Mouse (Mus musculus): ENCODE data around the gene Hyal3. TPM values are rescaled to one million over a fixed set of nuclear protein-coding genes. Genes with fewer than 3 reads are reported as not detected.

The Hyal3 gene
- polyA plus RNA-seq, 3 experiments from 2014 or later, result 0.59 to 1.7 (median 0.94) TPM

DNA sequence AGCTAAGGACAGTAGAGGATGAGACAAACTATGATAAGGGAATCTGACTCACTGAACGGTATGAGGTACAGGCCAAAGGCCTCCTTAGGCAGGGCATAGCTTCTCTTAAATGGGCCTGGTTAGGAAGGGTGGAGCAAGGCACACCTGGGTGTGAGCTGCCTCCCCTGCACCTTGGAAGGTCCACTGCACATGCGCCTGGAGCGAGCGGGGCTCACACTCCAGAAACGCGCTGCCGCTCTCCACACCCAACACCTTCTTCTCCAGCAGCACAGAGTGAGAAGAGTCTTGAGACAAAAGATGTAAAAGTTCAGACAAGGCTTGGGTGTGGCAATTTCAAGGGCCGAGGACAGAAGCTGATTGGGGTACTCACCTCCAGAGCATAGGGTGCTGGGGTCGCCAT, 18.8 kb downstream of the Hyal3 start:
- ATAC-seq, result no peak

DNA sequence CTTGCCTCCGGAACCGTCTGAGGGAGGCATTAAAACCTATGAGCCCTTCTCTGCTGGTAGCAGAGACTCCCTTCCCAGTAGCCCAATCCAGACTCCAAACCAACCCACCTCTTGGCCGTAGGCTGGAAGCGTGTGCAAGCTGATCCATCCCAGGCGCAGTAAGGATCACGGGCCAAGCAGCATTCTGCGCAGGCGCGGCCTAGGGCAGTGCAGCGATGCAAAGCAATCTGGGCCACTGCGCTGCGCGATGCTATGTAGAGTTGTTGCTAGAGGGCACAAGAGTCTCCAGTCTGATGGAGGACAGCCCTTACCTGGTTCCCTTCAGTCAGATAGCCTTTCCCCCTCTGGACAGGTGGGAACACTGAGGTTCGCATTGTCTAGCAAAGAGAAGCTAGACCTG, 19.2 kb downstream of the Hyal3 start:
- ATAC-seq, result no peak

DNA sequence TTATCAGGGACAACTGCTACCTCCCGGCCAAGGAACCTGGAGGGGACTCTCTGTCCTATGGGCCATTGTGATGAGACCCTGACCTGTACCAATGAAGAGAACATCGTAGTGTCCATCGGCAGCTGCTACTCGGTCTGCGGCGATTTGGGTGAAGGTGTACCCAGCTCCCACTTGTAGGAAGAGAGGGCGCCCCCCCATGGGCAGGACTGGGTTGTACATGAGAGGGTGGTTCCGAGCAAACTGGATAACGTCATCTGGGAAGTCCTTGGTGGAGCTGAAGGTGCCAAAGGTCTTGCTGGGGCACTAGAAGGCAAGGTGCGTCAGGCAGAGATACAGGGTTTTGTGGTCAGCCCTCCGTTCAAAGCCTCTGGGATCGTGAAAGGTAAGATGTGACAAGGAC, 20.1 kb downstream of the Hyal3 start:
- no peak for ATAC-seq

DNA sequence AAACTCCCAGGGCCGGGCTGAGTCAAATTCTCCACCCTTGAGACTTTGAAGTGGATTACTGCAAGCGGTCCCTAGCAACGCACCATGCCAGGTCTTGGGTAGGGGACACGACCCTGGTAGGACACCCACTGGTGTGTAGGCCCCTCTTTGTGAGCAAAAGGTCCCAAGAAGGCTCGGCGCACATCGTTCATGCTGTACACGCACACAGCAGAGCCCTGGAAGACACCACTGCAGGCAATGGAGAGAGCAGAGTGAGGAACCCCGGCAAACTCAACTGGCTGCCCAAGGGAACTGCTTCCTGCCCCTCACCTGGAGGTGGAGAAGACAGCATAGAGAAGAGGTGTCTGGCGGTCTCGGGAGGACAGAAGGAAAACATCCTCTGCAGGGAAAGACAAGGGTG, 20.7 kb downstream of the Hyal3 start:
- ATAC-seq, result no peak

DNA sequence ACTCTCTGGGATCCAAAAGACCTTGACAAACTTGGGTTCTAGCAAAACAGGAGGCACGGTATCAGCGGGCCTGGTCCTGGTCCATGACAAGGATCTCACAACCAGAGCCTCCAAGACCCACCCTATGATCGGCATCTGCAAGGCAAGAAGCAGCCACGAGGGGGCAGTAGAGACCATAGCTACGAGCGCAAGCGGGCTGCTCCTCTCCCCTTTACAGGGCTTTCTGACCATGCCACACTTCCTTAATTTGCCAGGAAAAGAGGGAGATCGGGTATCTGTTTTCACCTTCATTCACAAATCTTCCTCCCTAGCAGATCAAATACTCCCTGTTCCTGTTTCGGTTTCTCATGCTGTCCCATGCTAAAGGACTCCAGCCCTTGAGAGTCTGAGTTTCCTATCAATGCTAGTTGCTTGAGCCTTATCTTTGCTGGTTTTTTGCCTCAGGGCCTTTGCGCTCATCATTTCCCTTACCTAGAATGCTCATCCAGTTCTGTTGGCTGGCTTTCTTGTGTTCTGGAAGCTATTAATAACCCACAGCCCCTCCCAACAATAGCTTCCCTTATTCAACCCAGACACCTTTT, 21.5 kb downstream of the Hyal3 start:
- peak; percentile 63 for ATAC-seq

DNA sequence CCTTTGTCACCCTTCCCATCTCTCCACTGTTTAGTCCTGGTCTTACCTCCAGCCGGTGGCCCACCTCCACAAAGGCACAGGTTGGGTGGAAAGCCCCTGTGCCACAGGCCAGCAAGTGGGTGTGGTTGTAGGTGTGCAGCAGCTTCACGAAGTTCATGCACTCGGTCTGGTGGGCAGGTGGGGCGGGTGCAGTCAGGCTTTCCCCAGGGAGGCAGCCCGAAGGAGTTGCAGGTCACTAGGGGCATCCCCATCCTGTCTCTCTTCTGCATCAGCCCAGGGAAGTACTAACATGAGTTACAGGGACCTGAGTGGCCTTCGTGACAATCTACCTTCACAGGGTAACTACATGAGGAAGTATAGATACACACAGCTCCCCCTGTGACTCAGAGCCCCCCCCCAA, 22.6 kb downstream of the Hyal3 start:
- no peak for ATAC-seq

DNA sequence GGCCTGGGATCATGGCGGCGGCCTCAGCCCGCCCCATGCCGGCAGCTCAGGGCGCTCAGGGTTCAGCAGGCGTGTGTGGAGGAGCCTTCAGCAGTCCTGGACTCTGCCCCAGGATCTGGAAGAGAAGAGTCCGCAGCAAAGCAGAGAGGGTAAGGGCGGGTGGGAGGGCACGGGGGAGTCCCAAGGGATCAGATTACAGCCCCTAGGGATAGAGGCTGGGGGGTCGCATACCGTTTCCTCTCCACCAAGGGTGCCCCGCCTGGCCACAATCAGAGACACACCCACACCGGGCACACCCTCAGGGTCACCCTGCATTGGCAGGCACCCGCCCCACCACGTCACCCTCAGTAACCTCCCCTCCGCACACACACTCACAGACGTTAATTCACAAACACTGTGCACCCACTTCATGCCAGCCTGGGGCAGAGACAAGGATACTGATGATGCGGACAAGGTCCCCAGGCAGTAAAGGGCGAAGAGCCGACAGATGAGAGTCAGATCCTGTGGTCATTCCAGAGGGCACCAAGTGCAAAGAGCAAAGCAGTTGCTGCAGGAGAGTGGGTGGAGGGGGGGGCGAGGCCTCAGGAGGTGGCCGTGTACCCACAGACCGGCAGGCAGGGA, 24.5 kb downstream of the Hyal3 start:
- ATAC-seq, result no peak

DNA sequence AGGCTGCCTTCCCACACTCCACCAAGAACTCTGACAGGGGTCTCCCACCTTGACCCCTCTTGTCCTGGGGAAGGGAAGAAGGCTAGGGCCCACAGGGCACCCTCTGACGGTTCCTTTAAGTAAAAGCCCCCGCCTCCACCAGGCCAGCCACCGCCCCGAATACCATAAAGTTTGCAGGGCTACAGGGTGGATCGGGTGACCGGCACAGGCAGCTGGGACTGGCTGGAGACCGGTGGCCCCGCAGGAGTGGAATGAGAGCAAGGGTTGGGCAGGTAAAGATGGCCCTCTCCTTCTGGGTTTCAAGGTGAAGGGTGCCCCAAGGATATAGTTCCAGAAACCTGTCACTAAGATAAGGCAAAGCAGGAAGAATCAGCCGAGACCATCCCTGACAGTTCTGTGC, 26.0 kb downstream of the Hyal3 start:
- no peak for ATAC-seq

DNA sequence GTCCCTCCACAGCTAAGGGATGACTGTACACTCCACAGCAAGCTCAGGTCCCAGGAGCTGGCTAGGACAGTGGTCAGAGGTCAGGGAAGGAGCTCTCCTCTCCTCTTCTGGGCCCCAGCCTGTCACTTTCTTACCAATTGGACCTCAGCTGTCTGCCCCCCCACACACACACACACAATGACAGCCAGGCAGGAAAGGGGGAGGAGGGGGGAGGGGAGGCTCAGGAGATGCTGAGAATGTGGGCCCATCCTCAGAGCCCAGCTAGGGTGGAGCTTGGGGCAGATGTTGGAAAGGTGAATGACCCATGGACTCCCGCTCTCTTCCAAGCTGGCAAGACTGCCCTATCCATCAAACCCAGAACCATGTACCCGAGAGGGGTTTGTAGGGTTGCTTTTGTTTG, 26.4 kb downstream of the Hyal3 start:
- no peak for ATAC-seq

DNA sequence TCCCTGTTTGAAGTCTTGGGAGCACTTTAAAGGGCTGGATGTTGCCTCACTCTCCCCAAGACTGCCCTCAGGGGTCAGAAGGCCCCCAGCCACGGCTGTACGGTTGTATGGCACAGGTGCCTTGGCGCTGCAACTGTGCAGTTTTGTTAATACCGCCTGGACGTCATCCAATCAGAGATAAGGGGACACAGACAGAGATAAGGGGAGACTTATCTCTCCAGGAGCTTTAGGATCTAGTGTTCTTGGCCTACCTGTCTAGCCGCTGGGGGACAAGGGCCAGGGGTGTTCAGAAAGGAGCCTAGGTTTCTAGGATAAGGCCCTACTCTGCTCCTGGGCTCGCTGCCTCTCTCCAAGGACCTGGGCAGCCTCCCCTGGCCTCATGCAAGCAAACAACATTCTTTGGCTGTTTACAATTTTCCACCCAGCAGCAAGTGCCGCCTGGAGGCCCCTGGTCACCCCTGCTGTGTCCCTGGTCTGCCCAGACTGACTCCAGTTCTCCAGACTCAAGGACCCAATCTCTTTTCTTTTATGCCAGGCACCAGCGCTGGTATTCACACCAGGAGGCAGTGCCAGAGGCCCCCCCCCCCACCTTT, 27.1 kb downstream of the Hyal3 start:
- ATAC-seq, result no peak

DNA sequence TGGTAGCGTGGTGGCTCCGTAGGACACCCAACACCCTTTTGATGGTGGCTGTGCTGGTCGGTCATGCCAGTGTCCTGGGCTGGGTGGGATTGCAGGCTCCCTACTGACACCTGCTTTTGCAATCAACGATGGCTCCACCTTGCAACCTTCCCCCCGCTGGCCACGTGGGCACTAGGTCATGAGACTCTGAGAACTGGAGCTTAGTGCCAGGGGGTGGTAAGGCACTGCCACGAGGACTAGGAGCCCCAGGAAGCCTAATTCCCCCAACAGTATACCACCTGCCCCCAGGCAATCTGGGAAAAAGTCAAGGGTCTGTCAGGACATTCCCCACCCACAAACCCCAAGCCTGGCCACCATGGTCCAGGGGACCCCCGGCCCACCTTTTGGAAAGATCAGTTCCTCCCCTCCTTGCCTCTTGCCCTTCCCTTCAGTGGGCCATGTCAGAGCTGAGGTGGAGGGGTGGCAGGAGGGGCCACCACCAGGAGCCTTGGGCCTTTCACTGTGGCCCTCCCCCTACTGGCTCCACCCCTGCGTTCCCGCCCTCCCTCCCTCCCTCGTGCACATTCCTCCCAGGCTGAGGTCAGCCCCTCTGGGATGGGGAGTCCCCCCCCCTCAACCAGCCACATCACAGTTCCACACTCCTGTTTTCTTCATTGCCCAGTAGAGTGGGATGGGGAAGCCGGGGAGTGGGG, 28.3 kb downstream of the Hyal3 start, which contains the start of gene Sema3b:
Gene Sema3b, minus strand, starts transcription at position 489 of the 692 bp plus-strand sequence.
- ATAC-seq, result no peak

DNA sequence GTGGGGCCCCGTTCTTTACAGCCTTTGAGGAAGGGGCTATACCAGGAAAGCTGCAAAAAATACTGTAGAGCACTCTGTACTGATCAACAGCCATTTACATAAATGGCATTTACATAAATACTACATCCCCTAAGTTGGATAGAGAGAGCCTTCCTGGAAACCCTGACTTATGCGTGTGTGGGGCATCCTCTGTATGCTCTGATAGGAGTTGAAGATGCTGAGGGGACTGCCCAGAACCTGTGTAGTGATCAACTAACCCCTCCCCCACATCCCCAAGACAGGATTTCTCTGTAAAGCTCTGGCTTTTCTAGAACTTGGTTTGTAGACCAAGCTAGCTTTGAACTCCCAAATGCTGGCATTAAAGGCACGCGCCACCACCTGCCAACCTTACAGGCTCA, 28.8 kb downstream of the Hyal3 start:
- no peak for ATAC-seq

DNA sequence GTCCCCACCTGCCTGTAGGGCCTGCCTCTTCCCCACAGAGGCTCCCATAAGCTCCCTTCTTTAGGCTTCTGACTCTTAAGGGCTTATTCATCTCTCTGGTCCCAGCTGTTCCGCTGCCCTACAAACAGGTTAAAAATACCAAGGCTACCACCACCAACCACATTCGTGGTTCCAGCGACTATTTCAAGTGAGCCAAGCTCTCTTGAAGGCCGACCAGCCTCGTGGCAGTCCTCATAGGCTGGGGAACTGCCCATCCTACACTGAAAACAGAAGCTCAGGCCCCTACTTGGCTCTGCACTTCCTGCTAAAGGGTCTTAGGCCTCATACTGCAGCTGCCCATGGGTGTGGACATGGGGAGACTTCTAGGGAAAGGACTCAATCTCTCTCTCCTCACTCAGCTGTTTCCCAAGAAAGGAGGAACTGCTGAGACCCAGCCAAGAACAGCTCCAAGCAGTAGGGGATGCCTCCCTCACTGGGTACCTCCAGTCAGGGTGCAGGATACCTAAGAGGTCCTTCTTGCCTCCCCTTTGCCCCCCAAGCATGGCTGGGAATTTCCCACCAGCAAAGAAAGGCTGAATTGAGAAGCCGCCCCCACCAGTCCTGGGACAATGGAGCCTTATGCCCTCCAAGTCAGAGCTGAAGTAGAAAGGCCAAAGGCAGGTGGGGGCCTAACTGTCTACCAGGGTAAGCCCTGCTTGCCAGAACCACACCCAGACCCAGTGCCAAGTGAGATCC, 31.0 kb downstream of the Hyal3 start:
- no peak for ATAC-seq

DNA sequence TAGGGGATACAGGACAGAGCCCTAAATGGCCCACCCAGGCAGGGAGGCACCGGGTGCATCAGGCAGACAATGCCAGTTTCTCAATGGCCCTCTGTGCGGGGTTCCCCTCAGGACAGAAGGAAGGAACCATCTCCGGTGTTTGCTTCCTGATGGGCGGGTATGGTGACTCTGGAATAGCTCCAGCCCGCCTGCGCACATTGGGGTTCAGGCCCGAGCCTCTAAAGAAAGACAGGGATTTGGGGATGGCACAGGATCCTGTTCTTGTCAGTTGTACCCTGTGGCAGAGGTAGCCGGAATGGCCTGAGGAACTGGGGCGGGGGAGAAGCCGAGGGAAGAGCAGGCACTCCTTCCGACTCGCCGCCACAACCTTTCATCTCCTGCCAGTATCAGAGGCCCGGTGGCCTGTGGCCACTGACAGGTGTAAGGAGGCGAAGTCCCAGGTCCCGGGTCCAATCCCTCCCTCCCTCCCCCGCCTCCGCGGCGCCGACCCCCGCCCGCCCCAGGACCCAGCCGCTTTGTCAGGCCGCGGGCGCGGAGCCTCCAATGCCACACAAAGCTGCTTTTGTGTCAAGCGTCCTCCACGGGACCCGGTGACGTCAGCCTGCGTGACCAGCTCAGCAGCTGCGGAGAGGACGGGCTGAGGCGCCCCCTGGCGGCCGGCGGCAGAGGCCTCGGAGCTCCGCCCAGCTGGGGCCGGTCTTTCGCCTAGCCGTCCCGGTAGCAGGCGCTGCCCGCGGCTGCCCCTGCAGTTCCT, 31.8 kb downstream of the Hyal3 start:
- ATAC-seq, result peak; percentile 91

DNA sequence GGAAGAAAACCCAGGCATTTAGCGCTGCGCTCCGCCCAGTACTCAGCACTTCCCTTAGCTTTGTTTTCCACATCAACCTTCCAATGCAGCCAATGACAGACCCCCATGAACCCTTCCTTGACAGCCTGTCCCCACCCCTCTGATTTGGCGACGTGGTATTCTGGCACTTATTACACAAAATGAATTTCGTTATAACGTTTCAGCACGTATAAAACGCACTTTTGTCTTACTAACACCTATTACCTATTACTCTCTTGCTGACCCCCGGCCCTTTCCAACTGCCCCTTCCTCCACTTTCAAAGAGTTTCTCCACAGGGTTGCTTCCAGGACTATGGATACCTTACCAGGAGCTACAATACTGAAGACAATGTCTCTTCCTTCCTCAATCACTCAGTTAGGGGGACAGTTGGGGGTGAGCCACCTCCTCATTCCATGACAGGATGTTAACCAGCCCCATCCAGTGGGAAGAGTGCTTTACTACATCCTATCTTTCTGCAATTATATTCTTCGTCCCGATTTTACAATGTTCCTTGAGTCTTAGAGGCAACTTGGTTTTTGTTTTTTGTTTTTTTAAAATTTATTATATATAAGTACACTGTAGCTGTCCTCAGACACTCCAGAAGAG, 32.4 kb downstream of the Hyal3 start:
- peak; percentile 63 for ATAC-seq

DNA sequence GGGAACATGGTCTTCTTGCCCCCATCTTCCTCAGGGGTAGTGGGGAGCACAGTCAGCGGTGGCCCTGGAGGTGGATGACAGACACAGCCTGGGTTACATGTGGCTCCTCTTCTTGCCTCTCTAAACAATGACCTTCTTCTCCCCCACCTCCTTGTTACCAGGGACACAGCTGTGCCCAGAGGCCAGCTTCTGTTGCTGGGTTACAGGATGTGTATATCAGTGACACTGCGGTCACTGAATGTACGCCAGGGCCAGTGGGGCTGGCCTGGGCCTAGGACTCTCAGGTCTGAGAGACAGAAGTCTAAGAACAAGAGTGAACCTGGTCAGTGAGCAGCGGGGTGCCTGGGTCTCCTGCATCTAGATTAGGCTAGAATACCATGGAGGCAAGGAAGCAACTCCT, 34.4 kb downstream of the Hyal3 start:
- ATAC-seq, result no peak

DNA sequence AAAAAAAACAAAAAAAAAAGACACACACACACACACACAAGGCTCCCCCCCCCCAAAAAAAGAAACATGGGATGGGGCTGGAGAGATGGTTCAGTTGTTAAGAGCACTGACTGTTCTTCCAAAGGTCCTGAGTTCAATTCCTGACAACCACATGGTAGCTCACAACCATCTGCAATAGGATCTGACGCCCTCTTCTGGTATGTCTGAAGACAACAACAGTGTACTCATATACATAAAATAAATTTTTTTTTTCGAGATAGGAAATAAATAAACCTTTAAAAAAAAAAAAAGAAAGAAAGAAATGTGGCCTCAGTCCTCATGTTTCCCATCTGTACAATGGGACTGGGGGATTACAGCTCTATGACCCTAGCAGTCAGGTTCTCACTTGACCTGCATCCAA, 36.8 kb downstream of the Hyal3 start:
- no peak for ATAC-seq

DNA sequence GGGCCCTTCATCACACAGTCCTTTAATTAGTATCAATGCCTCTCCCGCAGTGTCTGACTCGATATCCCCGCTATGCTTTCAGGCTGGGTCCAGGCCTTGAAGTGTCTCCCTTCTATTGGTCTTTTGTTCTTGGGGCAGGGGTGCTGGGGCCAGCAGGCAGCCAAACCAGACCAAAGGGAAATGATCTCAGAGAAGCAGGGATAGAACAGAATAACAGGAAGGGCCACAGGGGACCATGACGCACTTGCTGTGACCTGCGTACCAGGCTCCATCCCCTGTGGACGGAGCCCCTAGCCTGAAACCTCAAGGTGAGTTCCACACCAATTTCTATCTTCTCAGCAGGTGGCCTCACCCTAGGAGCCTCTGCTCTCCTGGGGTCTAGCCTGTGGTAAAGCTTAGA, 37.5 kb downstream of the Hyal3 start:
- no peak for ATAC-seq

DNA sequence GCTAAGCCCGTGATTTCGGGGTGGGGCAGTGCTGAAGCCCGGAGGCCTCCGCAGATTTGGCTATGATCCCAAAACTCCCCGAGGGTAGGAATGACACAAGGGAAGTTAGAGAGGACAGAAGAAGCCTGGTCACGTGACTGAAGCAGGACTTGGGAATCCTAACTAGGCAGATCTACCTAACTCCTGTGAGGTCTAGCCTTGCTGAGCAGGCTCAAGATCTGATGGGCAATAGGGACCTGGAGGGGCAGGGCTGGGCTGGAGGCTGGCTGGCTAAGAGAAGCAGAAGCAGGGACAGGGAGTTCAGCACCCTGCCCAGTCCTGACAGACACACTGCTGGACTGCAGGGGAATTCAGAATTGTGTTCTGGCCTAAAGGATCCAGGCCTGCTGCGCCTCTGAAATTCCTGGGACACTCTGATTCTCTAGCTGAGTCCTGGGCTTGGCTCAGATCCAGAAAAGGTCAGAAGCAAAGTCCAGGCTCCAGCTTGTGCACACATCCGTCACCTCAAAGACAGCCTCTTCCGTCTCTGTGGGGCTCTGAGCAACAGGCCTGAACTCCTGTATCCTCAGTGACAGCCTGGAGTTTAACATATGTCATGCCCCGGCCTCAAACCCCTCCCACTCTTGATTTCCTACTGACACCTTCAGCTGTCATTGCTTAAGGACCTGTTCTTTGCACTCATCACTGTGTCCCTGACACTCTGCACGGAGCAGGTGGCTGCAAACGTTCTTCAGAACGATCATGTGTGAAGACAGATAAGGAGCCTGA, 38.3 kb downstream of the Hyal3 start:
- no peak for ATAC-seq

DNA sequence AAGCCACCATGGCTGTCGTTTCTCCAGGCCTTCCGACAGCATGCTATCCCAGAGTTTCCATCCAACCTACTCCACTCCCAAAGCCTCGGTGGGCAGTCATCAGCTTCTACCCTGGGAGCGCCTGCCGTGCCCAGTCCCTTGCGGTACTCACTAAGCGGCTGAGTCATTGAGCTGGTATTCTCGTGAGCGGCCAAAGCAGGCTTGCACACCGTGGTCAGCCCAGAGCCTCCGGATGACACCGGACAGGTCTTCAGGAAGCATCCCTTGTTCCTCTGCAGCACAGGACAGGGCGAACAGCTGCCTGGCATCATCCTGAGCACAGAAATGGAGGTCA, 38.9 kb downstream of the Hyal3 start:
- ATAC-seq, result no peak

DNA sequence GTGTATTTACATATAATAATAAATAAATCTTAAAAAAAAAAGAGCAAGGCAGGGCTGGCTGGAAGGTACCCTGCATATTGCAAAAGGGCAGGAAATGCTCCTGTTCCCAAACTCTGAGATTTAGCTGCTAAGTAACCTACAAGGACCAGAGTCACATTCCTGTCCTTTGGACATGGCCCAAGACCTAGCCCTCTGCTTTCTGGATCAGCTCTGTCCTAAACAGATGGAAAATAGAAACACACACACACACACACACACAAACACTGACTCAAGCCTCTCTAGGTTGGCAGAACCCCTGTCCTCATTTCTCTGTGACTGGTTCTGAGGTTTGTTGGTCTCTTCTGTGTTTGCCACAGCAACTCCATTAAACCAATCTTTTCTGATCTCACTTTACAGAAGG, 40.3 kb downstream of the Hyal3 start:
- ATAC-seq, result no peak

Data from inflammation-experienced regulatory T-cells, adult 6 months (primary cell).